ENCODE assay signal across 11 mouse cellular contexts in the genomic region with DNA sequence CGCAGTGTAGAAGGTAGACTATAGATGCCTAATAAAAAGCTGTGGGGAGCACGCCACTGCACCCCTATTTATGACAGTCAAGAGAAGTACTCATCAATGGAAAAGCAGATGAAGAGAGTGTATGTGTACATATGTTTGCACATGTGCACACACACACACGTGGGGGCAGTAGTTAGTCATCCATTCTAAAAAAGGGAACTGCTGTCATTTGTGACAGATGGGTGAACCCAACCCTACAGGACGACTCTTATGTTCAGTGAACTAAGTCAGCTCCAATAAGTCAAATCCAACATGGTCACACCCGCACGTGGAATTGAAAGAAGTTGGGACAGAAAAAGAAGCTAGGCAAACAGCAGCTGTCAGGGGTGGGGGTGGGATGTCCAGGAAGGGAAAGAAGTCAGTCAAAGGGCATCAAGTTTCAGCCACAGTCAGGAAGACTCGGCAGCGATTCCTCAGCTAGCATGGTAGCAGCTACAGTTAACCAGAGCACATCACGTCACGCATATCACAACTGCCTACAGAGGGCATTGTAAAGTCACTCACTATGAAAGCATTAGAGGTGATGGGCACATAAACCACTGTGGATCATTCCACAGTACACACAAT.
DNase-seq lines count a peak whose midpoint lies in the region; ATAC-seq and TF ChIP-seq lines count a peak whose summit lies in the region.
"Had no signal": no experiment of that assay in that cellular context is flagged by ENCODE, and none has a peak within 500 bp of the region (broad histone marks: within the 10 kb centered on the region; RNA-seq: fewer than 3 reads in every experiment).

No protein-coding gene starts in this region.

- no peaks in the 10 kb centered on the region for H3K79me2 ChIP-seq in MEL (ENCODE audit: control insufficient read depth, insufficient read depth, low read length, poor library complexity)

- no peaks in the 10 kb centered on the region for H3K27me3 ChIP-seq in heart, embryonic 14.5 days (ENCODE audit: control insufficient read depth, insufficient read depth, low read length)
- no peaks in the 10 kb centered on the region for H3K27me3 ChIP-seq in lung, embryonic 14.5 days (ENCODE audit: insufficient read depth, low read length)
- H3K27me3 ChIP-seq in MEL (ENCODE audit: control insufficient read depth in 1 of 2, insufficient read depth in 2 of 2, low read length in 2 of 2), result no peaks in the 10 kb centered on the region

- H3K4me2 ChIP-seq in heart, embryonic 14.5 days (ENCODE audit: low read length), result no peak overlapping the region
- no peak overlapping the region for H3K4me2 ChIP-seq in lung, embryonic 14.5 days

- no peak overlapping the region for H3K4me3 ChIP-seq in heart, embryonic 14.5 days (ENCODE audit: control insufficient read depth in 1 of 2, insufficient read depth in 1 of 2, low read depth in 1 of 2, low read length in 2 of 2)
- no peak overlapping the region for H3K4me3 ChIP-seq in lung, embryonic 14.5 days (ENCODE audit: low read depth, low read length)
- no peak overlapping the region for H3K4me3 ChIP-seq in MEL (ENCODE audit: control insufficient read depth in 1 of 2, insufficient read depth in 1 of 2, low read depth in 2 of 2, low read length in 2 of 2)

- peaks cover 5% of the 10 kb centered on the region; the same call in 1 of the 2 replicates for H3K36me3 ChIP-seq in heart, embryonic 14.5 days (ENCODE audit: control insufficient read depth, insufficient read depth, low read length)
- no peaks in the 10 kb centered on the region for H3K36me3 ChIP-seq in lung, embryonic 14.5 days (ENCODE audit: insufficient read depth)
- H3K36me3 ChIP-seq in MEL (ENCODE audit: control insufficient read depth in 1 of 2, insufficient read depth in 2 of 2, low read length in 2 of 2), result peaks cover 0 to 16% of the 10 kb centered on the region in 2 experiments; a peak in 2 of 4 replicates

- intact Hi-C loops in heart, postnatal 36 days (cut with DNase I), result loop anchor here (5.0 kb wide), 2 partner anchors 38 to 58 kb away; no protein-coding TSS in a partner anchor

- TF ChIP-seq RAD21 in MEL (IDR thresholded peaks at IDR 0.05; ENCODE audit: low read depth, low read length), result no peak; the same call in 1 of the 2 replicates

- TF ChIP-seq POLR2A in MEL (IDR thresholded peaks at IDR 0.05; ENCODE audit: control insufficient read depth in 1 of 2, insufficient read depth in 1 of 2, low read depth in 1 of 2, low read length in 2 of 2, poor library complexity in 1 of 2), result no peak

- H3K9me3 ChIP-seq in heart, embryonic 14.5 days (ENCODE audit: control insufficient read depth, low read length), result no peaks in the 10 kb centered on the region
- H3K9me3 ChIP-seq in lung, embryonic 14.5 days (ENCODE audit: low read depth, low read length), result no peaks in the 10 kb centered on the region
- H3K9me3 ChIP-seq in MEL (replicated peaks; ENCODE audit: insufficient read depth, low read length), result no peaks in the 10 kb centered on the region

- 0 out of 2 replicates have a peak overlapping the region, but pooled peaks have one; percentile 9 for H3K9ac ChIP-seq in heart, embryonic 14.5 days (ENCODE audit: low read length)
- H3K9ac ChIP-seq in lung, embryonic 14.5 days, result no peak overlapping the region
- no peak overlapping the region for H3K9ac ChIP-seq in MEL (ENCODE audit: control insufficient read depth, low read depth, low read length, poor library complexity, severe bottlenecking)

- peak; percentile 4; the same call in 1 of the 2 replicates for TF ChIP-seq CTCF in lung, embryonic 14.5 days (IDR thresholded peaks at IDR 0.05; ENCODE audit: low read depth)
- TF ChIP-seq CTCF in MEL (IDR thresholded peaks at IDR 0.05 in 2 of 3, conservative IDR thresholded peaks at IDR 0.05 in 1 of 3; ENCODE audit: control insufficient read depth in 1 of 3, insufficient read depth in 1 of 3, low read depth in 2 of 3, low read length in 3 of 3, poor library complexity in 1 of 3, severe bottlenecking in 1 of 3), result no peak; a peak in 1 of 6 replicates

- WGBS in heart, embryonic 14.5 days, result 32% methylated on average over 10 of the region's 10 CpGs
- WGBS in lung, embryonic 14.5 days, result 43% methylated on average over 10 of the region's 10 CpGs

- 0 out of 4 replicates have a peak, but pooled peaks of 1 of the 2 experiments have one; percentile 11 for TF ChIP-seq EP300 in MEL (IDR thresholded peaks at IDR 0.05; ENCODE audit: low read depth in 1 of 2, low read length in 2 of 2)

- no peak for DNase-seq in heart, postnatal 36 days
- DNase-seq in lung, embryonic 14.5 days, result no peak
- no peak for DNase-seq in lung, postnatal 14 days
- peak; percentile 30 for DNase-seq in MEL (ENCODE audit: low read depth, low spot score)
- DNase-seq in cerebellum, adult 9-11 months, result no peak
- no peak for DNase-seq in kidney, postnatal 25 days
- DNase-seq: cerebellum, postnatal 36 days had no signal

- H3K4me1 ChIP-seq in heart, embryonic 14.5 days (ENCODE audit: control insufficient read depth in 2 of 2, insufficient read depth in 2 of 2, low read length in 2 of 2), result peaks cover 74 to 87% of the 10 kb centered on the region in 2 experiments
- peaks cover 44% of the 10 kb centered on the region for H3K4me1 ChIP-seq in lung, embryonic 14.5 days (ENCODE audit: insufficient read depth)
- H3K4me1 ChIP-seq in MEL (ENCODE audit: control insufficient read depth in 1 of 2, insufficient read depth in 2 of 2, low read length in 2 of 2), result peaks cover 16 to 20% of the 10 kb centered on the region in 2 experiments

- H3K27ac ChIP-seq in heart, embryonic 14.5 days (replicated peaks in 1 of 2; ENCODE audit: control insufficient read depth in 1 of 2, insufficient read depth in 1 of 2, low read depth in 2 of 2, low read length in 2 of 2), result peak overlapping the region; percentile 20 to 96; a peak in 3 of 4 replicates
- H3K27ac ChIP-seq in lung, embryonic 14.5 days (ENCODE audit: low read depth), result no peak overlapping the region
- H3K27ac ChIP-seq in MEL (ENCODE audit: control insufficient read depth, low read depth, low read length), result no peak overlapping the region

- no peak for ATAC-seq in heart, embryonic 14.5 days (ENCODE audit: insufficient number of reproducible peaks, insufficient read depth, low FRiP score, low read depth)
- ATAC-seq in lung, embryonic 14.5 days (ENCODE audit: insufficient read depth), result no peak
- ATAC-seq in monocyte, adult 5-6 weeks (replicated peaks; ENCODE audit: insufficient number of reproducible peaks, low FRiP score, low TSS enrichment, poor library complexity, severe bottlenecking), result 0 out of 2 replicates have a peak, but pooled peaks have one; percentile 27
- ATAC-seq: forebrain, embryonic 14.5 days; inflammation-experienced regulatory T-cells, adult 6 months had no signal

TF ChIP-seq in MEL, 35 proteins besides CTCF, POLR2A, EP300 and RAD21:
- TF ChIP-seq TAL1 (IDR thresholded peaks at IDR 0.05; ENCODE audit: low read length) (no peak), ETS1 (IDR thresholded peaks at IDR 0.05; ENCODE audit: low read depth, low read length) (no peak)

Comparison
In these comparisons a context has a peak if more than half of its experiments do, and no peak if none do; other contexts are left out.
1. H3K27ac ChIP-seq: peak in heart, embryonic 14.5 days (2 of 2); none in lung, embryonic 14.5 days (single experiment) and MEL (single experiment).